Mouse (Mus musculus): Measurements from ENCODE around the gene Trim61.

GRCm38 (mm10) chr8:65033056-65033455 is 14.7 kb upstream of the Trim61 start:
- TF ChIP-seq POLR2A (IDR thresholded peaks at IDR 0.05; ENCODE audit: extremely low read depth, insufficient read depth, low read length) = no peak
- no peak for TF ChIP-seq CTCF (IDR thresholded peaks at IDR 0.05; ENCODE audit: low read depth, low read length)

Measured in liver, adult 2 months (tissue).